Mouse (Mus musculus) ovary, adult 10 weeks (tissue): ENCODE results near the gene A730009L09Rik. TPM values are rescaled to one million over a fixed set of nuclear protein-coding genes. Genes with fewer than 3 reads are reported as not detected.

Experiments
- polyA plus RNA-seq: library from polyadenylated mRNA; stranded (reverse); fragments of 350-450 nt; fragmentation: Illumina TruSeq; extraction: RNeasy Lipid Tissue Mini Kit (QIAGEN cat#74804); gene quantifications from one replicate; pipeline ENCODE4 v1.2.3, GENCODE M21; 2014

A730009L09Rik gene
- not detected for polyA plus RNA-seq

GRCm38 (mm10) chr16:84514821-84515220 is at the start of gene A730009L09Rik:
TSS of gene A730009L09Rik (plus strand) at chr16:84515121.

Other genes with a start within 250 kb of the A730009L09Rik start
- gene Mrpl39, start 220.6 kb downstream of the A730009L09Rik start, polyA plus RNA-seq: 46.7 TPM